Mouse (Mus musculus): Measurements from ENCODE around the gene Olfr1368.
A peak's percentile ranks its signal among the peaks of the same experiment; 100 is the strongest.

The Olfr1368 gene

DNA sequence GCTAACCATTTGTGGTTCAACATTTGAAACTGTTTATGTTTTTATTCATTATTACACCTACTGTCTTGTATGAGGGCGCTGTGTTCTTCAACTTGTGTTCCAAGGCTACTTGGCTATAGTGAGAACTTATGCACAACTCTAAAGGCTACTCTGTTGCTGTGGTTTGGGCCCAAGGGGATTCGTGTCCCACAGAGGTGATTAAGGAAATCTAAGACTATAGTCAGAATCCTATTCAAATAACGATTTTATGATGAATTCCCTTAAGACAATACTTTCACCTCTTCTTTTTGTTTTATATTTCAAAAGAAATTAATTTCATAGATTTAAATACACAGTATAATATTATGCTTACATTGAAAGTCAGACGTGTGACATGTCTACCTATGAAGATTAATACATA is at the start of gene Olfr1368:
Gene Olfr1368 (minus strand): TSS at position 101 of the 400 bp plus-strand sequence.
- DNase-seq = no peak

DNA sequence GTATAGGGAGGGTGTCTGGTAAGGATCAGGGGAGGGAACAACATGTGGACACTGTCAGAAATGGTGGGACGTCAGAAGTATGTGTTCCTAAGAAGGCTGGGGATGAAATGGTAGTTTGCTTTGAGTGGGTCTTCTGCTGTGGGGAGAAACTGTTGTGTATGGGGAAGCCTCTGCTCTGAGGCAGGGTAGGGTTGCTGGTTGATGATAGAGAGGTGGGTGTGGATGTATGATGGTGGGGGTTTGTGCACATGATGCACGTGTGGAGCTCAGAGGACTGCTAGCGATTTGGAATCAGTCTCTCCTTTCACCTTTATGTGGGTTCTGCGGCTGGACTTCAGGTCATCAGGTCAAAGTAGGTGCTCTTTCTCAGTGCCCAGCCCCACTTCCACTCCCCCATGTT is 39.9 kb upstream of the Olfr1368 start:
- DNase-seq = no peak

DNA sequence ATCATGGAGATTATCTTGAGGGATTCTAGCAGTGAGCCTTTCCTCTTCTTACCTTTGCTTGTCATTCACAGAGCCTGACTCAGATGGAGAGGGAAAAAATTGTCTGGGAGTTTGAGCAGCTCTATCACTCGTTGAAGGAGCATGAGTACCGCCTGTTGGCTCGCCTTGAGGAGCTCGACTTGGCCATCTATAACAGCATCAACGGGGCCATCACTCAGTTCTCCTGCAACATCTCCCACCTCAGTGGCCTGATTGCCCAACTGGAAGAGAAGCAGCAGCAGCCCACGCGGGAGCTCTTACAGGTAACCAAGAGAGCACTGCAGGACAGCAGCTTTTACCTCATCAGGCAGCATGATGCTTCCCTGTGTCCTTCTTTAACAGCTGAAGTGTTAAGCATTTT is 38.0 kb upstream of the Olfr1368 start:
- no peak for DNase-seq

DNA sequence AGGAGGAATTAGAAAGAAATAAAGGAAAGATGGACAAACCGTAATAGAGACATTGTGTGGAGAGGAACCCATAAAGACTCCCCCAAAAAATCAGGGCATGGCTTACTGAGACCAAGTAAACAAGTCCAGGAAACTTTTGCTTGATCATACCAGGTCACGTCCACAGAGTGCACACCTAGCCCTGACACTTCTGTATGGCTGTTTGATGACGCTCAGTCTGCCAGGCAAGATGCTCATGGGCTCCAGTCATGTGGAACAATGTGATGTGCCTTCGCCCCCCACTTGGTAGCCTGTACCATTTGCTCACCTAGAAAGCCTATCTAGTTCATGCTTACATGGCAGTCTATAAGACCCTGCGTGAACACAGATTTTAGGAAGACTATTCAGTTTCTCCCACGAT is 37.4 kb upstream of the Olfr1368 start:
- DNase-seq = no peak

DNA sequence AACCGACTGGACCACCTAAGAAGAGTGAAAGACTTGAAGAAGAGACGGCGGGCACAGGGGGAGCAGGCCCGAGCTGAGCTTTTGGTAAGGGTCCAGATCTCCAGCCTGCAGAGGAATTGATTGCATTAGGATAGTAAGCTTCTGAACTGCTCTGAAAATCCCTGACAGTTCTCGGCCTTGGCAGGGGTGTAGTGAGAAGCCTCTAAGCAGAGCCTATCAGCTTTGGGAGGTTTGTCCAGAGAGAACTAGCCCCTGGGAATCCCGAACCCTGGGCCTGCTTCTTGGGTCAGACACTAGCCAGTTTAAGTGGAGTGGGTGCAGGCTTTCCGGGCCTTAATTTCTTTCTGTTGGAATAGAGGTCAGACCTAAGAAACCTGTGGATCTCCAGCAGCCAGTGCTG is 36.3 kb upstream of the Olfr1368 start:
- no peak for DNase-seq

GRCm38 (mm10) chr13:21180551-21181530 is 35.2 kb upstream of the Olfr1368 start:
- peak; percentile 64 for DNase-seq

DNA sequence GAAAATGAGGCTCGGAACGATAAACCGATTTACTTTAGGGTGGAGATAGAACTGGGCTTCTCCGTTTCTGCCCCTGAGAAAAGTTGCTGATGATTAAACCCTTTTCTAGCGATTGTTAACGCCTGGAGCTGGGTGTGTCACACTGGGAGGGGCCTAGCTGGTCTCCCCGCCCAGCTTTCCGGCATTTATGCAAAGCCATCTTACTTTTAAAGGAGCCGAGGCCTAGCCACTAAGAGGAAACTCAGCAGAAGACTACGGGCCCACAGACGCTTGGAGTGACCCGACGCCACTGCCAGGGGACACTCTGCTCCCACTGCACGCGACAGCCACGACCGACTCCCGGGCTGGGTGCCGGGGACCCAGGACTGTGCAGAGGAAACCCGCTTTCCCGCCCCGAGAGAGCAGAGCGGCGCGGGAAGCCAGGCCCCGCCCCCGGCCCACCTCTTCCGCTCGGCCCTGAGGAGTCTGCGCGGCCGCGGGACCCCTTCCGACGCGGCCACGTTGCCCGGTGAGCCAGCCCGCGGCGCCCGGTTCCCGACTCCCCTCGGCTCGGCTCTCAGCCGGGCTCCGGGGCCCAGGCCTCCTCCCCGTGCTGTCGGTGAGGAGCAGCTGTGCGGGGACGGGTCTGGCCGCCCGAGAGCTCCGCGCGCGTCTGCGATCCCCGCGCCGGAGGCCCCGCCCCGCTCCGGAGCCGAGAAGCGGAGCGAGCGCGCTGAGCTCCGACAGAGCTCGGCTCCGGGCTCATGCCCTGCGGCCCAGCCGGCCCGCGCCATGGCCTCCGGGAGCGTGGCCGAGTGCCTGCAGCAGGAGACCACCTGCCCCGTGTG is 34.3 kb upstream of the Olfr1368 start:
- DNase-seq = peak; percentile 93

GRCm38 (mm10) chr13:21179367-21179723 is 33.7 kb upstream of the Olfr1368 start, which contains the start of gene Trim27:
TSS of gene Trim27 (plus strand) at chr13:21179445.
- DNase-seq = no peak

GRCm38 (mm10) chr13:21178364-21178763 is 32.7 kb upstream of the Olfr1368 start:
- DNase-seq = no peak

GRCm38 (mm10) chr13:21177657-21178056 is 32.0 kb upstream of the Olfr1368 start:
- DNase-seq = no peak

GRCm38 (mm10) chr13:21176733-21177132 is 31.1 kb upstream of the Olfr1368 start:
- no peak for DNase-seq

DNA sequence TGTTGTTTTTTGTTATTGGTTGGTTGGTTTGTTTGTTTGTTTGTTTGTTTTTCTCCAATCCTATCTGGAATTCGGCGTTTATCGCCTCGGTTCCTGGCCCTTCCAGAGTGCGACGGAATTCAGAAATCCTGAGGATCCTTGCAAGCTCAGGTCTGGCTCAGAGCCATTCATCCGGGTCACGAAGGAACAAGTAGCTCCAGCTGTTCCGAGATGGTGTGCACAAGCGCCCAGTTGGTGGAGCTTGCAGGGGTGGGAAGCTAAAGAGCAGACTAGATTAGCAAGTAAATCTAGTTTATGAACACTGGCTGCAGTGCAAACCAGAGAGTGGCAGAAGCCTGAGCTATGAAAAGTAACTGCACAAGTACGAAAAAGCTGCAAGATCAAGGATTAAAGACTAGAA is 27.4 kb upstream of the Olfr1368 start:
- DNase-seq = peak; percentile 94

GRCm38 (mm10) chr13:21172241-21173027 is 26.8 kb upstream of the Olfr1368 start:
- peak; percentile 70 for DNase-seq

- DNase-seq = no peak
These were observed 26.0 kb upstream of the Olfr1368 start for GRCm38 (mm10) chr13:21171600-21172150.

DNA sequence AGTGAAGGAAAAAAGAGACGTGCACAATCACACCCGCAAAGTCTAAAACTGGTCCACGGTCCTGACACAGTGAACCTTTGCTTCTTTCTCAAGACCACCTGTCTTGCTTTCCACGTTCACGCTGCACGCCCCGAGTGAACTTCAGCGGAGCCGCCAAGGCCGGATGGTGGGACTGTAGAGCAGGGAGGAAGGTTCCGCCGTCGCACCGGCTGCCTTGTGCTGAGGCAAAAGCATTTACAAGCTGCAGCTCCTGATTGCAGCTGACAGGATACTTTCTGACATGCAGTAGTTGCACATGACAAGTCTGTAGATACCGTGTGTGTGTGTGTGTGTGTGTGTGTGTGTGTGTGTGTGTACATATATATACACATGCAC is 25.5 kb upstream of the Olfr1368 start:
- DNase-seq = no peak

DNA sequence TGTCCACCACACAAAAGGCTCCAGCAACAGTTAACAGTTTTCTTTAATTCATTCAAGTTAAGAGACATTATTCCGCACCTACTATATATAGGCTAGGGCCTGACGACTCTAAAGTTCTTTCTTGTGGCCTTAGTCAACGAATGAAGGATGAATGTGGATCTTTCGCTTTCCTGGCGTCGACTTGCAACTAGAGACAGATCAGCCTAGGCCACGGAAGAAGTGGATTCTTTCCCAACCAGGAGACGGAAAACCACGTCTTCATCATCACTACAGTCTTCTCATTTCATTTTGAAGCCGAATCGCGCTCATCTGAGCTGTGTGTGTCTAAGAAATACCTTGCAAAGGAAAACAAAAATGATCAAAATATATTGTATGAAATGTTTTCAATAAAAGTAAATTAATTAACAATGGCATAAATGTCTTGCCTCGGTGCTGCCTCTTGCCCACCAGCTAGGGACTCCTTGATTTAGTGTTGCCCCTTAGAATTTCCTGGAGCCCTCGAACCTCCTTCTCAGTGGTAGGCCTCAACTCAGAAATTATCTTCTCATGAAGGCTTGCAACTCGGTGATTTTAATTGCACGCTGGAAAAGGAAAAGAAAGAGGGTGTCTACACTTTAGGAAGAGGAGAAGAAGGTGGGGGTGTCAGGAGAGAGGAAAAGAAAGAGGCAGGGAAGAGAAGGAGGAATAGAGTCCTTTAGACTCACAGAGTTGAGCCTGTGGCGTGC is 24.9 kb upstream of the Olfr1368 start:
- no peak for DNase-seq

GRCm38 (mm10) chr13:21169657-21170430 is 24.2 kb upstream of the Olfr1368 start:
- peak; percentile 82 for DNase-seq

DNA sequence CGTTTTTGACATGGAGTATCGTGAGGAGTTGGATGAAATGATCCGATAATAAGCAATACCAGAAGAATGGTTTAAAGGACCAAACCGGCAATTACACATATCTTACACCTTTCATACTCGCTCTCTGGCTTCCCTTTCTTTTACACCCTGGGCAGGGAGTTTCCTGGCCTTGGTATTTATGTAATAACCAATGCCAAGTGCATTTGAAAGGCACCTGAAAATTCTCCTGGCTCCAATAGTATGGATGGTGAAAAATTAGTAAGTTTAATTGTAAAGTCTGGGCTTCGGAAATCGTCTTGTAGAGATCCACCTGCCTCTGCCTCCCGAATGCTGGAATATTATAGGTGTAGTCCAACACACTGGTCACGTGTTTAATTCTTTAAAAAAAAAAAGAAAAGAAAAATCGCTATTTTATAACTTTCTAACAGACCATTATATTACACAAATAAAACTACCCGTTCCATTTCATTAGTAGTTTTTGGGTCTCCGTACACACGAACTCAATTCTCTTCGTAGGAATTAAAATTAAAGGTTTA is 23.5 kb upstream of the Olfr1368 start:
- no peak for DNase-seq

- peak; percentile 31 for DNase-seq
These were observed 22.8 kb upstream of the Olfr1368 start for GRCm38 (mm10) chr13:21168371-21169011.

DNA sequence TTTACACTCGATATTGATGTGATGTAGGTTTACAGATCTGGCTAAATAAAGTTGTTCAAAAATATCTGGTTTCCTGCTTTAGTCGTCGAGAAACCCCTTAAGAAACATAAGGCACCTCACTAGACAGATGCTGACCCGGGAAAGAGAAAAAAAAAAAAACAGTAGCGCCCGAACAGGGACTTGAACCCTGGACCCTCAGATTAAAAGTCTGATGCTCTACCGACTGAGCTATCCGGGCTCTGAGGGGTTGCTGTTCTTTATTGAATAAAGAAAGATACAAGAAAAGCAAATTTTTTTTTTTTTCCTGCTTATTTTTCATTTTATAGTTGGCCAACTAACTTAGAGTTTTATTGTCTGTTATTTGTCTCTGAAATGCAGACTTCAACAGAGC is 22.2 kb upstream of the Olfr1368 start:
- peak; percentile 40 for DNase-seq

Measured in lung, postnatal 10 days (tissue).